Mouse (Mus musculus) hindbrain, embryonic 10.5 days (tissue): ENCODE measurements around the gene Gstm5. TPM values are rescaled to one million over a fixed set of nuclear protein-coding genes. Genes with fewer than 3 reads are reported as not detected.
"Not testable (repeated sequence)": the region's sequence is repeated elsewhere in the genome, so short reads cannot be mapped to it uniquely, and the experiment has no call there.

ENCODE experiments used
- DNase-seq: peaks from one replicate; pipeline ENCODE4 v3.0.0-alpha.2; 2017; ENCODE audit warnings: low spot score
- H3K27ac ChIP-seq: fragments of 300-500 bp; sonication (generic); 2 replicates; pipeline ENCODE4 v1.5.1; 2016; ENCODE audit warnings: mild to moderate bottlenecking, moderate library complexity
- H3K27me3 ChIP-seq: fragments of 300-500 bp; sonication (generic); 2 replicates; pipeline ENCODE4 v1.6.1; 2016; ENCODE audit warnings: mild to moderate bottlenecking; ENCODE audit not compliant: poor library complexity, insufficient read depth, severe bottlenecking
- H3K36me3 ChIP-seq: fragments of 300-500 bp; sonication (generic); 2 replicates; pipeline ENCODE4 v1.6.1; 2016; ENCODE audit warnings: mild to moderate bottlenecking, moderate library complexity
- H3K4me1 ChIP-seq: fragments of 300-500 bp; sonication (generic); replicated peaks from 2 replicates; pipeline ENCODE4 v1.6.1; 2016; ENCODE audit warnings: mild to moderate bottlenecking
- H3K4me3 ChIP-seq: fragments of 300-500 bp; sonication (generic); 2 replicates; pipeline ENCODE4 v1.5.1; 2016; ENCODE audit warnings: mild to moderate bottlenecking, moderate library complexity
- H3K9me3 ChIP-seq: fragments of 300-500 bp; sonication (generic); 2 replicates; pipeline ENCODE4 v1.6.1; 2016; ENCODE audit warnings: mild to moderate bottlenecking, moderate library complexity
- WGBS: fragments of 180-500 bp; shearing (Covaris S2); methylation state at CpG from one replicate; pipeline ENCODE4 v1.1.7; 2016; 5-methylcytosine and 5-hydroxymethylcytosine counted together
- polyA plus RNA-seq: library from polyadenylated mRNA; unstranded; fragments of >200 nt; fragmentation: Nextera tagmentation; extraction: Ambion mirVana; gene quantifications from 2 replicates; pipeline ENCODE4 v1.2.1, GENCODE M21; 2016

The Gstm5 gene
- polyA plus RNA-seq: 219 and 233 TPM in 2 replicates

- Histone ChIP-seq H3K9me3 (no peaks in the 10 kb centered on the region), H3K27ac (peak within 1 kb of the TSS; percentile 97)
Measured at GRCm38 (mm10) chr3:107895720-107896569, at the start of gene Gstm5. Gene Gstm5 (plus strand): TSS chr3:107895821.

GRCm38 (mm10) chr3:107846175-107846574, 49.4 kb upstream of the Gstm5 start:
- Histone ChIP-seq H3K27me3 (no peaks in the 10 kb centered on the region), H3K36me3 (no peaks in the 10 kb centered on the region), H3K4me3 (no peak overlapping the region), H3K9me3 (no peaks in the 10 kb centered on the region), H3K27ac (no peak overlapping the region), H3K4me1 (peaks cover 43% of the 10 kb centered on the region)
- DNase-seq: no peak
- WGBS: 85% methylated on average over 1 of the region's 1 CpGs

More at GRCm38 (mm10) chr3:107895720-107896569, at the start of gene Gstm5:
- H3K27me3 ChIP-seq: no peaks in the 10 kb centered on the region
- H3K4me3 ChIP-seq: peak within 1 kb of the TSS; percentile 75
- peaks cover 18% of the 10 kb centered on the region for H3K4me1 ChIP-seq
- peaks cover 35% of the 10 kb centered on the region for H3K36me3 ChIP-seq
- 7% methylated on average over 40 of the region's 40 CpGs for WGBS
- DNase-seq: peak; percentile 87

GRCm38 (mm10) chr3:107846835-107847234, 48.8 kb upstream of the Gstm5 start:
- 79% methylated on average over 3 of the region's 3 CpGs for WGBS
- Histone ChIP-seq H3K9me3 (no peaks in the 10 kb centered on the region), H3K4me3 (no peak overlapping the region), H3K4me1 (peaks cover 41% of the 10 kb centered on the region), H3K27ac (no peak overlapping the region), H3K27me3 (no peaks in the 10 kb centered on the region), H3K36me3 (no peaks in the 10 kb centered on the region)
- no peak for DNase-seq

GRCm38 (mm10) chr3:107848126-107848525, 47.5 kb upstream of the Gstm5 start:
- no peak for DNase-seq
- peaks cover 39% of the 10 kb centered on the region for H3K4me1 ChIP-seq
- H3K36me3 ChIP-seq: no peaks in the 10 kb centered on the region
- 35% methylated on average over 4 of the region's 4 CpGs for WGBS
- no peak overlapping the region for H3K4me3 ChIP-seq
- H3K27me3 ChIP-seq: no peaks in the 10 kb centered on the region
- H3K9me3 ChIP-seq: no peaks in the 10 kb centered on the region
- 0 out of 2 replicates have a peak overlapping the region, but pooled peaks have one; percentile 26 for H3K27ac ChIP-seq

GRCm38 (mm10) chr3:107849000-107849692, 46.5 kb upstream of the Gstm5 start:
- Histone ChIP-seq H3K9me3 (no peaks in the 10 kb centered on the region), H3K4me3 (no peak overlapping the region), H3K27ac (peak overlapping the region; percentile 85), H3K36me3 (no peaks in the 10 kb centered on the region), H3K4me1 (peaks cover 37% of the 10 kb centered on the region), H3K27me3 (no peaks in the 10 kb centered on the region)
- no peak for DNase-seq
- WGBS: 66% methylated on average over 6 of the region's 6 CpGs

GRCm38 (mm10) chr3:107849693-107850031, 46.0 kb upstream of the Gstm5 start:
- H3K27ac ChIP-seq: peak overlapping the region; percentile 85
- no peak overlapping the region for H3K4me3 ChIP-seq
- H3K27me3 ChIP-seq: no peaks in the 10 kb centered on the region
- H3K9me3 ChIP-seq: no peaks in the 10 kb centered on the region
- 79% methylated on average over 2 of the region's 2 CpGs for WGBS
- peaks cover 32% of the 10 kb centered on the region for H3K4me1 ChIP-seq
- no peak for DNase-seq
- no peaks in the 10 kb centered on the region for H3K36me3 ChIP-seq

- peak; percentile 64 for DNase-seq
Measured at GRCm38 (mm10) chr3:107850418-107851031, 45.1 kb upstream of the Gstm5 start.

GRCm38 (mm10) chr3:107852786-107853185, 42.8 kb upstream of the Gstm5 start:
- H3K4me3 ChIP-seq: no peak overlapping the region
- H3K4me1 ChIP-seq: peaks cover 40% of the 10 kb centered on the region
- no peaks in the 10 kb centered on the region for H3K36me3 ChIP-seq
- no peaks in the 10 kb centered on the region for H3K27me3 ChIP-seq
- WGBS: 64% methylated on average over 7 of the region's 7 CpGs
- H3K27ac ChIP-seq: no peak overlapping the region
- DNase-seq: no peak
- no peaks in the 10 kb centered on the region for H3K9me3 ChIP-seq

More at GRCm38 (mm10) chr3:107850418-107851031, 45.1 kb upstream of the Gstm5 start:
- H3K9me3 ChIP-seq: no peaks in the 10 kb centered on the region
- peaks cover 36% of the 10 kb centered on the region for H3K4me1 ChIP-seq
- peak overlapping the region; percentile 85 for H3K27ac ChIP-seq
- no peaks in the 10 kb centered on the region for H3K36me3 ChIP-seq
- H3K4me3 ChIP-seq: peak overlapping the region; percentile 36
- H3K27me3 ChIP-seq: no peaks in the 10 kb centered on the region
- WGBS: 22% methylated on average over 12 of the region's 12 CpGs

- DNase-seq: no peak
- WGBS: 88% methylated on average over 17 of the region's 17 CpGs
- no peak overlapping the region for H3K4me3 ChIP-seq
- no peaks in the 10 kb centered on the region for H3K36me3 ChIP-seq
- no peaks in the 10 kb centered on the region for H3K27me3 ChIP-seq
- H3K9me3 ChIP-seq: no peaks in the 10 kb centered on the region
- H3K4me1 ChIP-seq: peaks cover 34% of the 10 kb centered on the region
- no peak overlapping the region for H3K27ac ChIP-seq
Measured at GRCm38 (mm10) chr3:107853232-107854181, 42.1 kb upstream of the Gstm5 start.

- peak; percentile 45 for DNase-seq
- Histone ChIP-seq H3K36me3 (no peaks in the 10 kb centered on the region), H3K4me3 (no peak overlapping the region), H3K4me1 (peaks cover 17% of the 10 kb centered on the region), H3K27ac (no peak overlapping the region), H3K27me3 (no peaks in the 10 kb centered on the region), H3K9me3 (no peaks in the 10 kb centered on the region)
- WGBS: 66% methylated on average over 13 of the region's 13 CpGs
Measured at GRCm38 (mm10) chr3:107855368-107855767, 40.3 kb upstream of the Gstm5 start.

- Histone ChIP-seq H3K27ac (no peak overlapping the region), H3K4me1 (peaks cover 9% of the 10 kb centered on the region), H3K36me3 (no peaks in the 10 kb centered on the region), H3K27me3 (no peaks in the 10 kb centered on the region), H3K9me3 (no peaks in the 10 kb centered on the region), H3K4me3 (no peak overlapping the region)
- 59% methylated on average over 6 of the region's 6 CpGs for WGBS
- DNase-seq: no peak
Measured at GRCm38 (mm10) chr3:107857646-107858045, 38.0 kb upstream of the Gstm5 start.

- not testable (repeated sequence) for H3K4me3 ChIP-seq, H3K9me3 ChIP-seq, H3K27ac ChIP-seq, H3K27me3 ChIP-seq, DNase-seq, H3K4me1 ChIP-seq, H3K36me3 ChIP-seq
- 85% methylated on average over 5 of the region's 5 CpGs for WGBS
Measured at GRCm38 (mm10) chr3:107861483-107861882, 34.1 kb upstream of the Gstm5 start.
